Mouse (Mus musculus) hindbrain, postnatal 0 days (tissue): Measurements from ENCODE around the gene Pla2g10. TPM values are rescaled to one million over a fixed set of nuclear protein-coding genes. Genes with fewer than 3 reads are reported as not detected.
"Not testable (repeated sequence)": the region's sequence is repeated elsewhere in the genome, so short reads cannot be mapped to it uniquely, and the experiment has no call there.

Experiments
- ATAC-seq: fragments of 200-750 bp; cut with Nextera tagmentation; 2 replicates; pipeline ENCODE4 v1.8.0; 2017; ENCODE audit warnings: mild to moderate bottlenecking, moderate TSS enrichment, moderate library complexity
- DNase-seq: peaks from one replicate; pipeline ENCODE4 v3.0.0-alpha.2; 2015; ENCODE audit warnings: low spot score
- H3K27ac ChIP-seq: fragments of 300-500 bp; sonication (generic); 2 replicates; pipeline ENCODE4 v1.5.1; 2014; ENCODE audit warnings: mild to moderate bottlenecking
- H3K27me3 ChIP-seq: fragments of 300-500 bp; sonication (generic); 2 replicates; pipeline ENCODE4 v1.6.1; 2014; ENCODE audit warnings: low read length, mixed read lengths; ENCODE audit not compliant: insufficient read depth
- H3K36me3 ChIP-seq: fragments of 300-500 bp; sonication (generic); 2 replicates; pipeline ENCODE4 v1.6.1; 2014; ENCODE audit warnings: low read length, mixed read lengths; ENCODE audit not compliant: insufficient read depth
- H3K4me1 ChIP-seq: fragments of 300-500 bp; sonication (generic); 2 replicates; pipeline ENCODE4 v1.6.1; 2014; ENCODE audit warnings: antibody characterized with exemption, low read length, mixed read lengths; ENCODE audit not compliant: insufficient read depth
- H3K4me2 ChIP-seq: fragments of 300-500 bp; sonication (generic); 2 replicates; pipeline ENCODE4 v1.6.1; 2014; ENCODE audit warnings: low read depth, mild to moderate bottlenecking, low read length, moderate library complexity, mixed read lengths
- H3K4me3 ChIP-seq: fragments of 300-500 bp; sonication (generic); 2 replicates; pipeline ENCODE4 v1.5.1; 2014; ENCODE audit warnings: low read length
- H3K9ac ChIP-seq: fragments of 300-500 bp; sonication (generic); replicated peaks from 2 replicates; pipeline ENCODE4 v1.6.1; 2014; ENCODE audit warnings: mild to moderate bottlenecking, low read length, moderate library complexity, mixed read lengths
- H3K9me3 ChIP-seq: fragments of 300-500 bp; sonication (generic); 2 replicates; pipeline ENCODE4 v1.6.1; 2016; ENCODE audit warnings: low read length, mixed read lengths
- CTCF ChIP-seq: IDR thresholded peaks from 2 replicates; pipeline ENCODE4 v1.5.1; 2016; ENCODE audit warnings: antibody characterized with exemption, control low read depth, low read depth
- WGBS: fragments of 180-500 bp; shearing (Covaris S2); extraction: QIAGEN DNeasy Blood & Tissue Kit; methylation state at CpG from one replicate; pipeline ENCODE4 v1.1.7; 2014; 5-methylcytosine and 5-hydroxymethylcytosine counted together
- polyA plus RNA-seq: library from polyadenylated mRNA; unstranded; fragments of >200 nt; fragmentation: Nextera tagmentation; extraction: Ambion mirVana; gene quantifications from 2 replicates; pipeline ENCODE4 v1.2.1, GENCODE M21; 2015
- total RNA-seq: library from RNA; depleted of rRNA; stranded (reverse); fragments of >200 nt; gene quantifications from 2 replicates; pipeline ENCODE4 v1.2.3, GENCODE M21; 2014

Gene Pla2g10
- total and polyA plus RNA-seq, 2 experiments from 2014 or later, result not detected

DNA sequence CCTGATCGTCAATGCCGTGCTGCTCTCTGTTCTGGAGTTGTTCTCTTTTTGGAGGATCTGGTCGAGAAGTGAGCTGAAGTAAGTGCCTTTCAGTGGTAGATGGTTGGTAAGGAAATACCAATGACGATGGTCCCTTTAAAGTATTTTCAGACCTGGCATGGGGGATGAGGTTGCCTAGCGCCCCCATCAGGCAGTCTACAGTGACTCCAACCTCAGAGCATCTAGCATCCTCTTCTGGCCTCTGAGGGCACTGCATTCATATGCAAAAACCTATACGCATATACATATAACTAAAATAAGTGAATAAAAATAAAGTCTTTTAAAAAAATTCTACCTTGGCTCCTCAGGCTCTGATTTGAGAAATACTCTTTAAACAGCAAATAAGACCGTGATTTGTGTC lies 31.8 kb downstream of the Pla2g10 start:
- peaks cover 53% of the 10 kb centered on the region for H3K36me3 ChIP-seq
- no peak overlapping the region for H3K4me2 ChIP-seq
- H3K4me1 ChIP-seq, result no peaks in the 10 kb centered on the region
- DNase-seq, result no peak
- WGBS, result 91% methylated on average over 7 of the region's 7 CpGs
- H3K27me3 ChIP-seq, result no peaks in the 10 kb centered on the region
- H3K4me3 ChIP-seq, result no peak overlapping the region
- H3K9ac ChIP-seq, result no peak overlapping the region
- no peaks in the 10 kb centered on the region for H3K9me3 ChIP-seq
- no peak for ATAC-seq
- peak; percentile 49 for TF ChIP-seq CTCF
- no peak overlapping the region for H3K27ac ChIP-seq

DNA sequence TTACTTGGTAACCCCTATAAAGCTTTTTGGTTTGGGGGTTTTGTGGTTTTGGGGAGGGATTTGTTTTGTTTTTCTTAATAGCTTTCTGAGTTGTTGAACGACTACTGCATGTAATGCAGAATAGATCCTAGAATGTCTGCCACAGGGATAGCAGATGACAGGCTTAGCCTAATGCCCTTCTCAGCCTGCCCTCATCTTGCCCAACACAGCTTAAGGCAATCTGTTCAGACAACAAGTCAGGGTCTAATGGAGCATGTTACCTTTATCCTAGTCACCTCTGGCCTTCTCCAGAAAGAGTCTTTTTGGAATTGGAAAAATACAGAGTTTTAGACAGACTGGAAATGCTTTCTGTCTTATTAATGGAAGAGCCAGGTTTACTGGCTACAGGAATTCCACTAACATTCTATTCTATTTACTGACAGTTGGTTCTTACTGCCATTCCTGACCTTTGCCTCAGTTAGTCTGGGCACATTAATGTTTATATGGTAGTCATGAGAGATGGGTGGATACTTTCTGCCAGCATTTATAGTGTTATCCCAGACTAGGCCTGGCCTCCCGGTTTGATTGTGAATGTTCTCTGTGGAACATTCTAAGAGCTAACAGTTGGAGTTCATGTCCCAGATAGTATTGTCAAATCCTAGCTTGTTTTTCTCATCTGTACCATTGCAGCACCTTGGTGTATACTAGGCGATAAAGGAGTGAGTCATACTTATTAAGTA lies 52.0 kb downstream of the Pla2g10 start:
- TF ChIP-seq CTCF, result no peak

GRCm38 (mm10) chr16:13674511-13674910 lies 56.3 kb downstream of the Pla2g10 start:
- H3K9me3 ChIP-seq, result no peaks in the 10 kb centered on the region
- no peak for DNase-seq
- H3K9ac ChIP-seq, result no peak overlapping the region
- no peak overlapping the region for H3K27ac ChIP-seq
- H3K36me3 ChIP-seq, result peaks cover 15% of the 10 kb centered on the region
- H3K27me3 ChIP-seq, result no peaks in the 10 kb centered on the region
- H3K4me3 ChIP-seq, result no peak overlapping the region
- no peak overlapping the region for H3K4me2 ChIP-seq
- ATAC-seq, result no peak
- WGBS, result 96% methylated on average over 3 of the region's 3 CpGs
- TF ChIP-seq CTCF, result no peak
- no peaks in the 10 kb centered on the region; the same call in 1 of the 2 replicates for H3K4me1 ChIP-seq

More for the DNA sequence above, 52.0 kb downstream of the Pla2g10 start:
- DNase-seq (no peak), ATAC-seq (no peak)
- Histone ChIP-seq H3K4me3 (no peak overlapping the region), H3K4me1 (no peaks in the 10 kb centered on the region; the same call in 1 of the 2 replicates), H3K27ac (no peak overlapping the region), H3K27me3 (no peaks in the 10 kb centered on the region), H3K4me2 (no peak overlapping the region), H3K36me3 (peaks cover 15% of the 10 kb centered on the region), H3K9ac (no peak overlapping the region), H3K9me3 (no peaks in the 10 kb centered on the region)
- 92% methylated on average over 3 of the region's 3 CpGs for WGBS

GRCm38 (mm10) chr16:13673114-13673513 lies 57.7 kb downstream of the Pla2g10 start:
- Histone ChIP-seq H3K27ac (no peak overlapping the region), H3K27me3 (no peaks in the 10 kb centered on the region), H3K4me2 (peak overlapping the region; percentile 78), H3K9ac (no peak overlapping the region), H3K36me3 (peaks cover 15% of the 10 kb centered on the region), H3K4me1 (no peaks in the 10 kb centered on the region; the same call in 1 of the 2 replicates), H3K4me3 (peak overlapping the region; percentile 93), H3K9me3 (no peaks in the 10 kb centered on the region)
- no peak for DNase-seq
- ATAC-seq, result no peak
- TF ChIP-seq CTCF, result no peak
- 77% methylated on average over 5 of the region's 5 CpGs for WGBS

DNA sequence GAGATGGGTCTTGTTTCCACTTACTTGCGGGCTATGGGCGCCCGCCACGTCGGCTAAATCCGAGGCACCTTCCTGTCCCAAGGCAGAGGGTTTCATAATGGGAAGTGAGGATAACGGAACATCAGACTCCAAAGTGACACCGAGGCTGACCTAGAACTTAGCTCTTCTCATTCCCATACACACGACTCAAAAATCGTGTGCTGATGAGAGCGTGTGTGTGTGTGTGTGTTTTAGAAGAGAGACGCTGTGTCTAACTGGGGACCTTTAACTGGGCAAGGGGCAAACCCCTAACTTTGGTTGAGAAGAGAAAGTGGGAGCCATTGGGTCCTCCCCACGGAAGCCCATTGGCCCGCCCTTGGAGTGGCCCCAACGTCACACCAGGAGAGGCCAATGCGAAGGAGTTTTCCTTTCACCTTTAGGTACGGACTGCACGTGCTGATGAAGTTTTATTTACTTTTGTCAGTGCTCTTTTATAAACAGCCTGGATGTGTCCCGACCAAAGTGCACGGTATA lies 58.3 kb downstream of the Pla2g10 start:
- H3K4me3 ChIP-seq, result peak overlapping the region; percentile 93
- H3K27ac ChIP-seq, result peak overlapping the region; percentile 86
- no peaks in the 10 kb centered on the region; the same call in 1 of the 2 replicates for H3K4me1 ChIP-seq
- no peak for TF ChIP-seq CTCF
- 3% methylated on average over 20 of the region's 20 CpGs for WGBS
- ATAC-seq, result peak; percentile 25; the same call in 1 of the 2 replicates
- peaks cover 8% of the 10 kb centered on the region; the same call in 1 of the 2 replicates for H3K36me3 ChIP-seq
- DNase-seq, result peak; percentile 69
- no peaks in the 10 kb centered on the region for H3K9me3 ChIP-seq
- no peaks in the 10 kb centered on the region for H3K27me3 ChIP-seq
- peak overlapping the region; percentile 78 for H3K4me2 ChIP-seq
- peak overlapping the region; percentile 87 for H3K9ac ChIP-seq

DNA sequence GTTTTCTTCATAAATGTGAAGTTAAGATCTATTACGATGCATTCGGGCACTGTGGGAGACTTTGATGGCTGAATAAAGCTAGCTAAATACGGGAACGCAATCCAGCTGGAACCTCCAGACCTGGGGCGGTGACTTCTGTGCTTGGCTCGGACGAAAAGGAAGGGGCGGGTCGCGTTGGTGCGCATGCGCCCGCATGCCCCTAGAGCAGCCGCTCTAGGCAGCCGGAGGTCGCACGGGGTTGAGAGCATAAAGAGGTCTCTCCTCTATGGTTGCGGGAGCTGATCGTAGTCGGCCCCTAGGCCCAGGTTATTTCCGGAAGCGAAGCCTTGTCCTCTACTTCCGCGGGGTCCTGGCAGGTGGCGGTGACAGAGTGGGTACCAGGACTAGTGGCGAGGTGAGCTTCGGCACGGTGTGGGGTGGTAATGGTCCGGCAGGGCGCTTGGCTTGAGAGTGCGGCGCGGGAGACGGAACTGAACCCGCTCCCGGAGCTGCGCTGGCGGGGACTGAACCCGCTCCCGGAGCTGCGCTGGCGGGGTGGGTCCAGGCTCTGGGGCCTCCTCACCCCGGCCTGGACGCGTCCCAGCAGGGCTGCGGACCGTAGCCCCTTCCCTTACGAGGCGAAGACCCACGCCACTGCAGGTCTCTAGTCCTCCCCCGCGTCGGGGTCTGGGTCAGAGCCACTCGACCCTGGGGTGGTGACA lies 58.9 kb downstream of the Pla2g10 start, which contains the start of the genes Bfar and 3110001I22Rik:
TSS of gene Bfar (plus strand) at position 174 of the 701 bp plus-strand sequence.
TSS of gene 3110001I22Rik (plus strand) at position 245 of the 701 bp plus-strand sequence.
- Histone ChIP-seq H3K4me1 (no peaks in the 10 kb centered on the region; the same call in 1 of the 2 replicates), H3K4me2 (peak within 1 kb of the TSS; percentile 78), H3K9ac (peak within 1 kb of the TSS; percentile 87), H3K4me3 (peak within 1 kb of the TSS; percentile 93), H3K27ac (peak within 1 kb of the TSS; percentile 86), H3K36me3 (peaks cover 2% of the 10 kb centered on the region; the same call in 1 of the 2 replicates), H3K27me3 (no peaks in the 10 kb centered on the region), H3K9me3 (no peaks in the 10 kb centered on the region)
- ATAC-seq (peak; percentile 94), DNase-seq (peak; percentile 98)
- peak; percentile 22; the same call in 1 of the 2 replicates for TF ChIP-seq CTCF
- under 1% methylated on average over 54 of the region's 54 CpGs for WGBS

- not testable (repeated sequence) for H3K4me3 ChIP-seq, DNase-seq, H3K4me1 ChIP-seq, ATAC-seq, H3K36me3 ChIP-seq, H3K27me3 ChIP-seq, H3K9ac ChIP-seq, H3K9me3 ChIP-seq
- 82% methylated on average over 5 of the region's 5 CpGs for WGBS
- Histone ChIP-seq H3K27ac (peak overlapping the region; percentile 86), H3K4me2 (0 out of 2 replicates have a peak overlapping the region, but pooled peaks have one; percentile 78)
Observed at GRCm38 (mm10) chr16:13670896-13671295, 59.9 kb downstream of the Pla2g10 start.
